Mouse (Mus musculus) heart, adult 2 months (tissue): ENCODE data around the gene Gpr27. TPM values are rescaled to one million over a fixed set of nuclear protein-coding genes. Genes with fewer than 3 reads are reported as not detected.

ENCODE experiments used
- DNase-seq, 2 experiments: peaks; one replicate each; pipeline ENCODE4 v3.0.0; 2021
- H3K27ac ChIP-seq: fragments of 200-600 bp; 2 replicates; pipeline ENCODE4 v1.8.1; 2022
- H3K27me3 ChIP-seq: fragments of 200-500 bp; 2 replicates; pipeline ENCODE4 v1.6.1; 2012; ENCODE audit warnings: mild to moderate bottlenecking, low read length, inconsistent platforms, mixed read lengths; ENCODE audit not compliant: control insufficient read depth, insufficient read depth
- H3K36me3 ChIP-seq: fragments of 200-500 bp; 2 replicates; pipeline ENCODE4 v1.6.1; 2012; ENCODE audit warnings: low read length, inconsistent platforms; ENCODE audit not compliant: control insufficient read depth, insufficient read depth
- H3K4me1 ChIP-seq: fragments of 200-500 bp; 2 replicates; pipeline ENCODE4 v1.6.1; 2011; ENCODE audit warnings: low read length; ENCODE audit not compliant: control insufficient read depth, insufficient read depth
- H3K4me3 ChIP-seq: fragments of 200-600 bp; 2 replicates; pipeline ENCODE4 v1.8.1; 2022
- H3K79me2 ChIP-seq: fragments of 200-500 bp; replicated peaks from 2 replicates; pipeline ENCODE4 v1.6.1; 2012; ENCODE audit warnings: mild to moderate bottlenecking, inconsistent platforms, low read length, moderate library complexity, mixed read lengths; ENCODE audit not compliant: control insufficient read depth, insufficient read depth
- H3K9ac ChIP-seq: fragments of 200-500 bp; 2 replicates; pipeline ENCODE4 v1.6.1; 2012; ENCODE audit warnings: low read depth, mild to moderate bottlenecking, control low read depth, inconsistent platforms, low read length, mixed read lengths
- CTCF ChIP-seq: fragments of 200-600 bp; IDR thresholded peaks from 2 replicates; pipeline ENCODE4 v1.8.1; 2022; ENCODE audit warnings: antibody characterized with exemption, mild to moderate bottlenecking, moderate library complexity
- EP300 ChIP-seq: fragments of 200-500 bp; IDR thresholded peaks from 2 replicates; pipeline ENCODE4 v1.6.1; 2011; ENCODE audit warnings: low read depth, low read length, control low read depth; ENCODE audit not compliant: insufficient read depth
- POLR2A ChIP-seq: fragments of 200-500 bp; IDR thresholded peaks from 2 replicates; pipeline ENCODE4 v1.6.1; 2011; ENCODE audit warnings: mild to moderate bottlenecking, low read depth, low read length, control low read depth; ENCODE audit not compliant: insufficient read depth
- WGBS: fragments of 180-500 bp; shearing (Covaris S2); methylation state at CpG from one replicate; pipeline ENCODE4 v1.1.7; 2018; 5-methylcytosine and 5-hydroxymethylcytosine counted together
- intact Hi-C: fragments of 180-260 bp; cut with DNase I; formaldehyde crosslinking; loops from one replicate; pipeline ENCODE4 v1.15.1; 2025
- polyA plus RNA-seq: library from polyadenylated mRNA; depleted of rRNA; stranded (reverse); fragments of >200 nt; gene quantifications from 2 replicates; pipeline ENCODE4 v1.2.3, GENCODE M21; 2012; rRNA removed
- total RNA-seq, 2 experiments: library from RNA; stranded (reverse); gene quantifications; 2 replicates each; pipeline ENCODE4 v1.2.3; 2021

Gene Gpr27
- total and polyA plus RNA-seq, 3 experiments = 5.7 to 6.8 (median 6.3) TPM

DNA sequence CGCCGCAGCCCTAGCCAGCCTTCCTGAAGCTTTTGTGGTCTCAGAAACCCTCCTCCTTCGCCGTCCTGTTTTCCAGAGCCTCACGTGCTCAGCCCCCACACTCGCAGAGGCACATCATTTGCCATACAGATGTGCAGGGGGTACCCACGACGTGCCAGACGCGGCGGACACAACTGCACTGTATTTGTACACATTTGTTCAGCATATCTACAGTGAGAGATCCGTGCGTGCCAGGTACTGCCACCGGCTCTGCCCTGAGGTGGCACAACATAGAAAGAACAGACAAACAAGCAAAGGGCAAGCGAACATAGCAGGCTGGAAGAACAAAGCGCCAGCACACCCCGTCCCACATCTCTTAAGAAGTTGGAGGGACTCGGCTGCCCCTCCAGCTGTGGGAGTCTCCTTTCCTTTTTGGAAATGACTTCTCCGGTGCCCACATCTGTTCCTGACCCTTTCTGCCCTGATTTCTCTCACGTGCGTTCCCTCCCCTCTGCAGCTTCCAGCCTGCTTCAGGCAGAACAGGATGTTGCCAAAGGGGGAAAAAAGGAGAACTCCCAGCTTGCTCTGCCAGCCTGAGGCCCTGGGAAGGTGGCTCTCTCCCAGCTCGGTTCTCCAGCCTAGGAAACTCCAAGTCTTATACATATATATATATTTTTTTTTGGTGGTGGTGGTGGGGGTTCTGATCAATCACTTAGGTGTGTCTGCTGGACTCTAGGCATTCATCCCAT is 34.3 kb downstream of the Gpr27 start:
- H3K36me3 ChIP-seq = no peaks in the 10 kb centered on the region
- H3K9ac ChIP-seq = no peak overlapping the region
- intact Hi-C loops = no loop called here
- TF ChIP-seq CTCF = no peak
- TF ChIP-seq POLR2A = no peak
- no peak for TF ChIP-seq EP300
- WGBS = 6% methylated on average over 22 of the region's 22 CpGs
- H3K79me2 ChIP-seq = no peaks in the 10 kb centered on the region
- no peak overlapping the region for H3K27ac ChIP-seq
- H3K4me1 ChIP-seq = no peaks in the 10 kb centered on the region
- peaks cover 14% of the 10 kb centered on the region for H3K27me3 ChIP-seq
- no peak for DNase-seq
- H3K4me3 ChIP-seq = no peak overlapping the region

DNA sequence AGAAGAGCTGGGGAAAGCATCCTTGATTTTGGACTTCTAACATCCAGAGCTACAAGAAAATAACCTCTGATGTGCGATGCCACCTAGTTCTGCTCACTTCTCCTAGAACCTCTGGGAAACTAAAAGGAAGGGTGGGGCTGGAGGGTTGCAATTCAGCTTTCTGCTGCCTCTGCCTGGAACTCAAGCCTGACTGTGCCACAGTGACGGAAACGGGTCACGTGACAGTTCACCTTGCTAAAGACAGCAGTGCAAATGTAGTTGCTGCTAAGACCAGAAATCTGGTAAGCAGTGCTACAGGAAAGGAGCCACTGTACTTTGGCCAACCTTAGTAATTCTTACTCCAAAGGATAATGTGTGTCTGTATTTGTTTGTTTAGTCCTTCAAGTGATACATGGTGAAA is 37.4 kb downstream of the Gpr27 start:
- Histone ChIP-seq H3K4me3 (no peak overlapping the region), H3K4me1 (no peaks in the 10 kb centered on the region), H3K79me2 (no peaks in the 10 kb centered on the region), H3K9ac (no peak overlapping the region), H3K27ac (no peak overlapping the region), H3K36me3 (no peaks in the 10 kb centered on the region), H3K27me3 (peaks cover 14% of the 10 kb centered on the region)
- intact Hi-C loops = no loop called here
- WGBS = 78% methylated on average over 4 of the region's 4 CpGs
- no peak for DNase-seq
- TF ChIP-seq CTCF (no peak), POLR2A (no peak), EP300 (no peak)

DNA sequence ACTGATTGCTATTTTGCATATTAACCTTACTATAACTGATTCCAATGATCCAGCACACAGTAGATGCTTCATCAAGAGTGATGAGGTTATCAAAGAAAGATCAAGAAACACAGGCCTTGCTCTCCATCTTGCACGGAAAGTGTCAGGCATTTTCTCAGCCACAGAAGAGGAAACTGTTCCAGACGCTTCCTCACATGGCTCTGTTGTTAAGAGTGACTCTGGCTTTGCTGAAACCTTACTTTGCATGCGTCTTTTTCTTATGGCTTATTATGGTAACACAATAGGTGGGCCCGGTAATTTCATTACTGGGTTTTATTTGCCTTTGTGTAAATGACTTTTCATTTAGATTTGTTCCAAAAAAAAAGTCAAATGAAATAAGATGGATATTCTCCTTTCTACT is 39.4 kb downstream of the Gpr27 start:
- WGBS = 71% methylated on average over 4 of the region's 4 CpGs
- H3K27me3 ChIP-seq = peaks cover 6% of the 10 kb centered on the region; the same call in 1 of the 2 replicates

DNA sequence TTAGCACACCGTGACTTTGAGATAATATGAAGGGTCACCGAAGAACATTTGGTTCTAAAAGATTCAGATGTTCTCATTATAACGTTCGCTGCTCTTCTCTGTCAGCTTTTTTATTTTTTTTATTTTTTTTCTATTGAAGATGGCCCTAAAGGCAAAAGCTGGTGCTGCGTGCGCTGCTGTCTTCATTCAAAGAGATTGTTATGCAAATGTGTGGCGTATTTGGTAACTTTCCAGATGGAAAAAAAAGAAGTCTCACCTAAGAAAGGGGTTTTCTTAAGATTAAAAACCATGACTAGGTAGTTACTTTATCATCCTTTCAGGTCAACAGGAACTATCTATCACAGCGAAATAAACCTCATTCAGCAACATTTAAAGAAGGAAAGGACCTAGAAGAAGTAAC is 40.2 kb downstream of the Gpr27 start:
- WGBS = 86% methylated on average over 8 of the region's 8 CpGs
- TF ChIP-seq POLR2A (no peak), CTCF (no peak), EP300 (no peak)
- H3K27me3 ChIP-seq = 0 out of 2 replicates have a peak, but pooled peaks cover 4% of the 10 kb centered on the region

More for the DNA sequence above, 39.4 kb downstream of the Gpr27 start:
- H3K36me3 ChIP-seq = no peaks in the 10 kb centered on the region
- H3K4me1 ChIP-seq = no peaks in the 10 kb centered on the region
- DNase-seq = no peak
- TF ChIP-seq EP300 (no peak), CTCF (no peak), POLR2A (no peak)
- intact Hi-C loops = no loop called here
- no peak overlapping the region for H3K9ac ChIP-seq
- no peaks in the 10 kb centered on the region for H3K79me2 ChIP-seq
- no peak overlapping the region for H3K27ac ChIP-seq
- no peak overlapping the region for H3K4me3 ChIP-seq

DNA sequence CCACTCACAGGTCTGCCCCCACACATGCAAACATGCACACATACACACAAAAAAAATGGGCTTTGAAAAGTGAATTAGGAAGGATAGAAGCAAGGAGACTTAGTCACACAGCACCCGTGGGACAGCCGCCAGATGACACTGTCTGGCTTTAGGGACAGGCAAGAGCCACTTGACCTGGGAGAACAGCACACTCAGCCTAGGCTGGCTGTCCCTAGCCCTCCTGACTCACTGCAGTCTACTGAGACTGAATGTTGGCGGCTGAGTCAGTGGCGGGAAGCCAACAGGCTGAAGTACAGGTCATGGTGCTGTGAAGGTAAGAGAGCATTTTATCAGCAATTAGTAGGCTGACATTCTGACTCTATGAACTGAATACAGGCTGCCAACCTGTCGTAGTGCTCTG is 42.2 kb downstream of the Gpr27 start:
- Histone ChIP-seq H3K9ac (no peak overlapping the region), H3K27ac (no peak overlapping the region), H3K4me3 (no peak overlapping the region), H3K27me3 (no peaks in the 10 kb centered on the region), H3K79me2 (no peaks in the 10 kb centered on the region), H3K4me1 (no peaks in the 10 kb centered on the region), H3K36me3 (no peaks in the 10 kb centered on the region)
- 46% methylated on average over 5 of the region's 5 CpGs for WGBS
- intact Hi-C loops = no loop called here
- peak; percentile 24 to 45 for DNase-seq
- TF ChIP-seq POLR2A (no peak), EP300 (no peak), CTCF (no peak)

More for the DNA sequence above, 40.2 kb downstream of the Gpr27 start:
- intact Hi-C loops = no loop called here
- Histone ChIP-seq H3K9ac (no peak overlapping the region), H3K79me2 (no peaks in the 10 kb centered on the region), H3K27ac (no peak overlapping the region), H3K36me3 (no peaks in the 10 kb centered on the region), H3K4me3 (no peak overlapping the region), H3K4me1 (no peaks in the 10 kb centered on the region)
- no peak for DNase-seq

DNA sequence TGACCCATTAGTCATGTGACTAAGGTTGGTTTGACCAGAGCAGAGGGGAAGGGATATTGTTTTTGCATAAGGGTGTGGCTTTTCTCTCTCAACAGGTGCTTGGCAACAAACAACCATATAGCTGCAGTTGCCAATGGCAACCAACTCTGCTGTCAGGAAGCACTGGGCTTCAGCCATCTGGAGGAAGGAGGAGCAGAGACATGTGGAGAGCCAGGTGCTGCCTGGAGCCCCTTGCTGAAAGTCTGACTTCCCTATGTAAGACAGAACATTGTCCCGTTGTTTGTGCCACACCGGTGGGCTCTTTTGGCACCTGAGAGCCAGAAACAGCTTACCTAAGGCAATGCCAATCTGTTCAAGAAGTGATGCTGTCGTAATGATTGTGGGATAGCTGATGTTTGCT is 50.4 kb downstream of the Gpr27 start:
- Histone ChIP-seq H3K27me3 (no peaks in the 10 kb centered on the region), H3K9ac (no peak overlapping the region), H3K4me3 (no peak overlapping the region), H3K4me1 (no peaks in the 10 kb centered on the region), H3K36me3 (no peaks in the 10 kb centered on the region), H3K27ac (no peak overlapping the region), H3K79me2 (no peaks in the 10 kb centered on the region)
- intact Hi-C loops = no loop called here
- TF ChIP-seq POLR2A (no peak), CTCF (no peak), EP300 (no peak)
- 81% methylated on average over 3 of the region's 3 CpGs for WGBS
- no peak for DNase-seq

Other genes with a start within 250 kb of the Gpr27 start
- 10 to 100 TPM; 26.4 to 31.6 TPM for gene Foxp1, start 170.0 kb upstream of the Gpr27 start, total RNA-seq
- 22.9 and 29.1 TPM in 2 replicates for gene Foxp1, start 170.0 kb upstream of the Gpr27 start, polyA plus RNA-seq
- 10 to 100 TPM; 36.6 to 45.8 TPM for gene Eif4e3, start 25.9 kb upstream of the Gpr27 start, total RNA-seq
- gene Eif4e3, start 25.9 kb upstream of the Gpr27 start, polyA plus RNA-seq = 24.2 and 43.5 TPM in 2 replicates
- gene Gm20696, start 25.9 kb upstream of the Gpr27 start, total RNA-seq = 1 to 10 TPM; 1.4 to 1.7 TPM
- 0.61 and 0.85 TPM in 2 replicates for gene Gm20696, start 25.9 kb upstream of the Gpr27 start, polyA plus RNA-seq
- gene Prok2, start 33.7 kb downstream of the Gpr27 start, total RNA-seq = not detected
- gene Prok2, start 33.7 kb downstream of the Gpr27 start, polyA plus RNA-seq = not detected in 2 replicates